In the genomic region with DNA sequence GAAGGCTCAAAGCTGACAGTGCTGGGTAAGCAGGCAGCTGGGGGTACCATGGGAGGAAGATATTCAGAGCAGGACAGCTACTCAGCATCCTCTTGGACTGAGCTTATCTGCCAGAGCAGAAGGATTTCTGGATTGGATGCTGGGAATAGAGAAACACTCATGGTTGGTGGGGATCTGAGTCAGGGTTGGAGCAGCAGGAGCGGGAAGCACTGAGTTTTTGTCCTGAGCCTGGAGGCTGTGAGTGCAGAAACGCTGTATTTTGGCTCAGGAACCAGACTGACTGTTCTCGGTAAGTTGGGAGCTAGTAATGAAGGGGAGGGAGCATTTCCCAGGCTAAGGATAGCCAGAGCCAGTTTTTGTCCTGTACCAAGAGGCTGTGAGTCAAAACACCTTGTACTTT, we compare ENCODE assay signal across 10 mouse cellular contexts. TPM values are rescaled to one million over a fixed set of nuclear protein-coding genes. Genes with fewer than 3 reads are reported as not detected.
A peak's percentile ranks its signal among the peaks of the same experiment; 100 is the strongest.
DNase-seq lines count a peak whose midpoint lies in the region; ATAC-seq and TF ChIP-seq lines count a peak whose summit lies in the region.
"Had no signal": no experiment of that assay in that cellular context is flagged by ENCODE, and none has a peak within 500 bp of the region (broad histone marks: within the 10 kb centered on the region; RNA-seq: fewer than 3 reads in every experiment).

No protein-coding gene starts in this region.

- H3K27ac ChIP-seq in heart, postnatal 0 days (ENCODE audit: low read depth): no peak overlapping the region
- H3K27ac ChIP-seq in forebrain, embryonic 15.5 days (replicated peaks): no peak overlapping the region
- no peak overlapping the region for H3K27ac ChIP-seq in midbrain, embryonic 11.5 days (ENCODE audit: low read depth, low read length)
- H3K27ac ChIP-seq: liver, embryonic 13.5 days had no signal

- ATAC-seq in heart, postnatal 0 days (ENCODE audit: insufficient read depth, low read depth): no peak
- ATAC-seq in forebrain, embryonic 15.5 days (replicated peaks): peak; percentile 23
- 0 out of 2 replicates have a peak, but pooled peaks have one; percentile 21 for ATAC-seq in midbrain, embryonic 11.5 days (ENCODE audit: low FRiP score)

- intact Hi-C loops in heart, postnatal 10 days (cut with DNase I): no loop called here
- intact Hi-C loops in gastrocnemius, postnatal 14 days (cut with DNase I; ENCODE audit: low total_unique reads): no loop called here

- WGBS in heart, postnatal 0 days: 16% methylated on average over 3 of the region's 3 CpGs
- WGBS in forebrain, embryonic 15.5 days: 16% methylated on average over 3 of the region's 3 CpGs
- 25% methylated on average over 3 of the region's 3 CpGs for WGBS in midbrain, embryonic 11.5 days

- peak overlapping the region; percentile 42 for H3K4me3 ChIP-seq in heart, postnatal 0 days (ENCODE audit: low read depth, low read length)
- peak overlapping the region; percentile 37; the same call in 1 of the 2 replicates for H3K4me3 ChIP-seq in forebrain, embryonic 15.5 days
- H3K4me3 ChIP-seq in midbrain, embryonic 11.5 days (ENCODE audit: low read depth, low read length): no peak overlapping the region

- no peak for TF ChIP-seq EP300 in heart, postnatal 0 days (IDR thresholded peaks at IDR 0.05; ENCODE audit: low read depth)

- H3K9me3 ChIP-seq in heart, postnatal 0 days (replicated peaks; ENCODE audit: control insufficient read depth, low read length): no peaks in the 10 kb centered on the region
- no peaks in the 10 kb centered on the region for H3K9me3 ChIP-seq in forebrain, embryonic 15.5 days
- no peaks in the 10 kb centered on the region for H3K9me3 ChIP-seq in midbrain, embryonic 11.5 days (ENCODE audit: control insufficient read depth, low read length)
- H3K9me3 ChIP-seq: G1E; liver, embryonic 13.5 days had no signal

- peaks cover 12% of the 10 kb centered on the region; the same call in 1 of the 2 replicates for H3K27me3 ChIP-seq in heart, postnatal 0 days (ENCODE audit: control insufficient read depth, insufficient read depth, low read length)
- no peaks in the 10 kb centered on the region for H3K27me3 ChIP-seq in forebrain, embryonic 15.5 days
- H3K27me3 ChIP-seq in midbrain, embryonic 11.5 days (ENCODE audit: control insufficient read depth, insufficient read depth, low read length): no peaks in the 10 kb centered on the region

- H3K4me1 ChIP-seq in heart, postnatal 0 days (ENCODE audit: control insufficient read depth, insufficient read depth): no peaks in the 10 kb centered on the region
- peaks cover 15% of the 10 kb centered on the region for H3K4me1 ChIP-seq in forebrain, embryonic 15.5 days
- no peaks in the 10 kb centered on the region for H3K4me1 ChIP-seq in midbrain, embryonic 11.5 days (ENCODE audit: control insufficient read depth, insufficient read depth, low read length)

- H3K36me3 ChIP-seq in heart, postnatal 0 days (replicated peaks; ENCODE audit: control insufficient read depth, insufficient read depth, low read length): no peaks in the 10 kb centered on the region
- H3K36me3 ChIP-seq in forebrain, embryonic 15.5 days: no peaks in the 10 kb centered on the region
- no peaks in the 10 kb centered on the region for H3K36me3 ChIP-seq in midbrain, embryonic 11.5 days (ENCODE audit: control insufficient read depth, insufficient read depth, low read length)
- H3K36me3 ChIP-seq: G1E; liver, embryonic 13.5 days had no signal

- H3K9ac ChIP-seq in heart, postnatal 0 days (replicated peaks; ENCODE audit: low read depth, low read length): peak overlapping the region; percentile 31; the same call in 1 of the 2 replicates
- H3K9ac ChIP-seq in forebrain, embryonic 15.5 days (replicated peaks): no peak overlapping the region
- H3K9ac ChIP-seq in midbrain, embryonic 11.5 days (ENCODE audit: low read length): no peak overlapping the region
- H3K9ac ChIP-seq: liver, embryonic 13.5 days had no signal

- DNase-seq in heart, postnatal 0 days (ENCODE audit: low spot score): no peak
- no peak for DNase-seq in heart, postnatal 10 days
- DNase-seq in brain, adult 2 months (ENCODE audit: low read depth, low spot score): peak; percentile 53
- DNase-seq in midbrain, embryonic 11.5 days (ENCODE audit: low spot score, missing footprints): no peak
- no peak for DNase-seq in gastrocnemius, postnatal 10 days
- no peak for DNase-seq in gastrocnemius, postnatal 14 days
- DNase-seq in cerebellum, adult 11 months: no peak
- DNase-seq: liver, embryonic 13.5 days had no signal

- no peak for TF ChIP-seq CTCF in heart, postnatal 0 days (IDR thresholded peaks at IDR 0.05; ENCODE audit: low read depth)

- H3K4me2 ChIP-seq in heart, postnatal 0 days (ENCODE audit: low read depth, low read length): peak overlapping the region; percentile 56
- peak overlapping the region; percentile 66 for H3K4me2 ChIP-seq in forebrain, embryonic 15.5 days (replicated peaks)
- peak overlapping the region; percentile 52 for H3K4me2 ChIP-seq in midbrain, embryonic 11.5 days

RNA-seq across cellular contexts. Expression of gene Prss2, which starts 21.4 kb away (rescaled TPM):
- not detected in 2 replicates for total RNA-seq in heart, postnatal 0 days (2014; rRNA removed; ENCODE audit: low replicate concordance)
- not detected in 2 replicates for polyA plus RNA-seq in heart, postnatal 0 days (2015; fragmentation: Nextera tagmentation; extraction: Ambion mirVana)
- total RNA-seq in heart, postnatal 10 days (2021): not detected
- not detected in 2 replicates for polyA plus RNA-seq in forebrain, embryonic 15.5 days (2015; fragmentation: Nextera tagmentation; extraction: Ambion mirVana)
- polyA plus RNA-seq in midbrain, embryonic 11.5 days (2014; fragmentation: Nextera tagmentation; extraction: Ambion mirVana): not detected in 2 replicates
- total RNA-seq in gastrocnemius, postnatal 10 days (2021): not detected
- total RNA-seq in gastrocnemius, postnatal 14 days (2021): not detected
- total RNA-seq: G1E had no signal
- polyA plus RNA-seq: G1E; liver, embryonic 13.5 days had no signal
